Mouse (Mus musculus) midbrain, embryonic 10.5 days (tissue): ENCODE measurements around the gene Dpm2. TPM values are rescaled to one million over a fixed set of nuclear protein-coding genes. Genes with fewer than 3 reads are reported as not detected.

ENCODE experiments used
- DNase-seq: peaks from one replicate; pipeline ENCODE4 v3.0.0-alpha.2; 2017; ENCODE audit warnings: low spot score
- H3K27ac ChIP-seq: fragments of 300-500 bp; sonication (generic); replicated peaks from 2 replicates; pipeline ENCODE4 v1.5.1; 2016; ENCODE audit warnings: mild to moderate bottlenecking
- H3K27me3 ChIP-seq: fragments of 300-500 bp; sonication (generic); 2 replicates; pipeline ENCODE4 v1.6.1; 2016; ENCODE audit warnings: low read depth, mild to moderate bottlenecking; ENCODE audit not compliant: poor library complexity, severe bottlenecking
- H3K36me3 ChIP-seq: fragments of 300-500 bp; sonication (generic); 2 replicates; pipeline ENCODE4 v1.6.1; 2016; ENCODE audit warnings: mild to moderate bottlenecking, moderate library complexity
- H3K4me1 ChIP-seq: fragments of 300-500 bp; sonication (generic); 2 replicates; pipeline ENCODE4 v1.6.1; 2016
- H3K4me3 ChIP-seq: fragments of 300-500 bp; sonication (generic); 2 replicates; pipeline ENCODE4 v1.5.1; 2016; ENCODE audit warnings: mild to moderate bottlenecking, moderate library complexity
- H3K9me3 ChIP-seq: fragments of 300-500 bp; sonication (generic); replicated peaks from 2 replicates; pipeline ENCODE4 v1.6.1; 2016; ENCODE audit warnings: mild to moderate bottlenecking
- WGBS: fragments of 180-500 bp; shearing (Covaris S2); methylation state at CpG from one replicate; pipeline ENCODE4 v1.1.7; 2016; 5-methylcytosine and 5-hydroxymethylcytosine counted together
- polyA plus RNA-seq: library from polyadenylated mRNA; unstranded; fragments of >200 nt; fragmentation: Nextera tagmentation; extraction: Ambion mirVana; gene quantifications from 2 replicates; pipeline ENCODE4 v1.2.1, GENCODE M21; 2016

Dpm2 gene
- polyA plus RNA-seq, 1 experiment from 2014 or later, result 116 TPM

DNA sequence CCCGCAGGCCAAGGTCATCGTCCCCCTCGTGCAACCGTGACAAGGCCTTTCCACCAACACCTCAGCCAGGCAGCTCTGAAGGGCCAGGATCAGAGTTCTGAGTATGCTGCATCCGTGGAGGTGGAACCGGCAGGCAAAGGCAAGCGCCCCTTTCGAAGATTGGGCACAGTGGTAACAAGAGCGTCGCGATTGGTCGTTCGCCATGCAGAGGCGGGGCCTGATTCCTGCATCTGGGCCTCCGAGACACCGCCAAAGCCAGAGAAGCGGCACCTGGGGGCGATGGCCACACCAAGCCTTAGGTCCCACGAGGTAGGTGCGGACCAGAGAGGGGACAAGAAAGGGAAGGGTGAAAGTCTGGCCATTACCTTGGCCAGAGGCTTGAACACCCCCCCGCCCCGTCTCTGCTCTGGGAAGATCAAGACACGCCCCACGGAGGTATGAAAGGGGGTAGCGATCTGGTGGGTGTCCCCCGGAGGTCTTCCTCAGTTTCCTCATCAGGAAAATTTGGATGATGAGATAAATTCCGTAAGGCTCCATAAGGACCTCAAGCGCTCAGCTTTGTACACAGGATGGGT, 5.0 kb downstream of the Dpm2 start, which contains the start of gene 9430097D07Rik:
9430097D07Rik (minus strand) TSS at position 99 of the 575 bp plus-strand sequence.
- peak within 1 kb of the TSS; percentile 68 for H3K4me3 ChIP-seq
- H3K36me3 ChIP-seq, result peaks cover 12% of the 10 kb centered on the region
- DNase-seq, result peak; percentile 75
- peak within 1 kb of the TSS; percentile 50; the same call in 1 of the 2 replicates for H3K27ac ChIP-seq
- H3K4me1 ChIP-seq, result peaks cover 35% of the 10 kb centered on the region
- H3K27me3 ChIP-seq, result peaks cover 49% of the 10 kb centered on the region
- H3K9me3 ChIP-seq, result no peaks in the 10 kb centered on the region
- WGBS, result 4% methylated on average over 28 of the region's 28 CpGs

GRCm38 (mm10) chr2:32576532-32576931, 5.9 kb downstream of the Dpm2 start:
- H3K27me3 ChIP-seq, result peaks cover 52% of the 10 kb centered on the region
- H3K27ac ChIP-seq, result no peak overlapping the region
- 88% methylated on average over 9 of the region's 9 CpGs for WGBS
- DNase-seq, result no peak
- peaks cover 12% of the 10 kb centered on the region for H3K36me3 ChIP-seq
- H3K4me3 ChIP-seq, result no peak overlapping the region
- peaks cover 29% of the 10 kb centered on the region for H3K4me1 ChIP-seq
- no peaks in the 10 kb centered on the region for H3K9me3 ChIP-seq

DNA sequence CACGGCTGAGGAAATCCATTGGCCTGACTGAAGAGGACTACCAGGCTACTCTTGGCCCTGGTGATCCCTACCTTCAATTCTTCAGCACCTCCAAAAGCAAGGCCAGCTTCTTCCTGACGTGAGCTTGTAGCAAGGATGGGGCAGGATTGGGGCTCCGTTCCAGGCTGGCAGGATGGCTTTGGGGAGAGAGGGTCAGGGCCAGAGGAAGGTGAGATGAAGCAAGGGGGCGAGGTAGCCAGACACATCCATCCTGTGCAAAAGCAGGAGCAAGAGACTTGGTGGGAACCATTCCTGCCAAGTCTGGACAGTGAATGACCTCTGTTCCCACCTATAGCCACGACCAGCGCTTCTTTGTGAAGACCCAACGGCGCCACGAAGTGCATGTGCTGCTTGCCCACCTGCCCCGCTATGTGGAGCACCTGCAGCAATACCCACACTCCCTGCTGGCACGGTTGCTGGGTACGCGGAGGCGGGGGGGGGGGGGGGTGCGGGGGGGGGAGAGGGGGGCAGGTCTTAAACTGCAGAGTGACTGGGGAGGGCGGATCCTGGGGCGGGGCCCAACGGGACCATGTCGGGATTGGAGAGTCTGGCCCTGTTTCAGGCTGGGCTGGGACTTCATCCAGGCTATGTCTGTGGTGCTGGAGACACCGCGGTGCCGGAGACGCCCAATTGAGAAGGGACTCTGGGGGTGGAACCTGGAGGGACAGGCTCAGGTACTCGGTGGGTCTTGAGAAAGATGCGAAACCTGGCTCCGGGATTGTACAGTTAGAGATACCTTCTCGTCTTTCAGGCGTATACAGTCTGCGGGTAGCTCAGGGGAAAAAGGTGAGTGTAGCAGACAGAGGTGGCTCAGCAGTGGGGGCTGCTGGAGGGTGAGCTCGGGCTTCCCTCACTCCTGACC, 7.7 kb downstream of the Dpm2 start:
- Histone ChIP-seq H3K4me1 (peaks cover 22% of the 10 kb centered on the region), H3K4me3 (no peak overlapping the region), H3K36me3 (peaks cover under 1% of the 10 kb centered on the region; the same call in 1 of the 2 replicates), H3K27me3 (peaks cover 66% of the 10 kb centered on the region), H3K27ac (no peak overlapping the region), H3K9me3 (no peaks in the 10 kb centered on the region)
- WGBS, result 50% methylated on average over 23 of the region's 30 CpGs
- DNase-seq, result no peak

DNA sequence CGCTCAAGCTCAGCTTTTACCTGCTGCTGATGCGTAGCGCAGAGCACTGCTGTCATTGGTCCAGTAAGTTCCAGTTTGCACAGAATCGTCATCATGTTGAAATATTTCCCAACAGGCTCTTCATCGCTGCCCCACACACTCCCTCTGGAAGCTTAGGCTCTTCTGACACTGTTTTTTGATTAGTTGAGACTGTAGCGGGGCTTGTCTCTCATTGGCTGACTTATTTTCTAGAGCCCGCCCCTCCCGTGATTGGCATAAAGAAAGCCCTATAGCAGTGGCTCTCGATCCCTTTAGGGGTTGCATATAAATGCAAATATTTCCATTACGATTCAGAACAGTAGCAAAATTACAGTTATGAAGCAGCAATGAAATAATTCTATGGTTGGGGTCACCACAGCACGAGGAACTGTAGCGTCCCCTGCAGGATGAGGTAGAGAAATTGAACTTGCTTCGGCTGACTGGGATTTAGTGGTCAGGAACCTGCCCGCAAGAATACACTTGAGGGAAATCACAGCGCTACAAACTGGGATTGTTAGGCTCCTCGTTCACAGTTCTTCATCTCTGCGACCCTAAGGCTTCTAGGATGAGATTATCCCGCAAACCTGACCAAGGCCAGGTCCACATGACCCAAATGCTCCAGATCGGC, 10.9 kb downstream of the Dpm2 start:
- H3K4me3 ChIP-seq, result peak overlapping the region; percentile 47
- H3K4me1 ChIP-seq, result peaks cover 17% of the 10 kb centered on the region
- WGBS, result 36% methylated on average over 19 of the region's 19 CpGs
- H3K27me3 ChIP-seq, result peaks cover 77% of the 10 kb centered on the region
- DNase-seq, result peak; percentile 50
- H3K36me3 ChIP-seq, result no peaks in the 10 kb centered on the region
- no peak overlapping the region for H3K27ac ChIP-seq
- H3K9me3 ChIP-seq, result no peaks in the 10 kb centered on the region

DNA sequence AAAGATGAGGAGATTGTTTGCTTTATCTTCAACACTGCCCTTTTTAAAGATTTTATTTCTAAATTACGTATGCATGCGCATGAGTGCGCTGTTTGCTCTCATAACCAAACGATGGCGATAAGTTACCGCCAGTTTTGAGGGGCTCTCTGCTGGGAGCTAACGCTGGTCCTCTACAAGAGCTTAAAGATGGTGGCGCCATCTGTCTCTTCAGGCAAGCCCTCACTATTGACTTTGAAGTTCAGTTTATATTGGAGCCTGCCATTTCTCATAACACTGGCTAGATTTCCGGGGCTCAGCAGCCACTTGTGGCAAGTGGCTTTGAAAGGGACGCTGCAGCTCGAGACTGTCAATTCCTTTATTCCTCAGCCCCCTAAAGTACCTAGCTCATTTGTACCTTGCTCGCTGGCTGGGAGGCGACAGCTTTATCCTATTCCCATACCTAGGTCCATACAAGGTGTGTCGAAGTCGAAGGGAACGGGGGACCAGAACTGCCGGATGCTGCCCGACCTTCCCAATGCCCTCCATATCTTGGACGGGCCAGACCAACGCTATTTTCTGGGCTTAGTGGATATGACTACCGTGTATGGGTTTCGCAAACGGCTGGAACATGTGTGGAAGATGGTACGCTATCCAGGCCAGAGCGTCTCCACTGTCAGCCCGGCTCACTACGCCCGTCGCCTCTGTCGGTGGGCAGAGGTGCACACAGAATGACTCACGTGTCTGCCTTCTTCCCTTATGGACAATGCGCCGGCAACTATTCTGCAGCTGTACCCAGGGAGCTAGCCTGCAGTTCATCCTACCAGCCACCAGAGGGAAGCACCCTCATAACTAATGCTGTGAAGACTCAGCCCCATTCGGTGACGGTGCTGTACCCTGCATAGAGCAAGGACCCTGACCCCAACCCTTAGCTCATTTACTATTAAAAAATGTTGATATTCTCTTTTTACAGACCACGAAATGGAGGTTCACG, 12.5 kb downstream of the Dpm2 start:
- peaks cover 69% of the 10 kb centered on the region for H3K27me3 ChIP-seq
- H3K36me3 ChIP-seq, result no peaks in the 10 kb centered on the region
- peaks cover 33% of the 10 kb centered on the region for H3K4me1 ChIP-seq
- no peaks in the 10 kb centered on the region for H3K9me3 ChIP-seq
- 15% methylated on average over 37 of the region's 37 CpGs for WGBS
- H3K4me3 ChIP-seq, result peak overlapping the region; percentile 39
- DNase-seq, result peak; percentile 84
- peak overlapping the region; percentile 10 for H3K27ac ChIP-seq

GRCm38 (mm10) chr2:32585149-32585714, 14.6 kb downstream of the Dpm2 start:
- H3K27ac ChIP-seq, result no peak overlapping the region
- peaks cover 39% of the 10 kb centered on the region for H3K4me1 ChIP-seq
- no peaks in the 10 kb centered on the region for H3K36me3 ChIP-seq
- no peak overlapping the region for H3K4me3 ChIP-seq
- DNase-seq, result no peak
- H3K27me3 ChIP-seq, result peaks cover 50% of the 10 kb centered on the region
- no peaks in the 10 kb centered on the region for H3K9me3 ChIP-seq
- 87% methylated on average over 7 of the region's 7 CpGs for WGBS

DNA sequence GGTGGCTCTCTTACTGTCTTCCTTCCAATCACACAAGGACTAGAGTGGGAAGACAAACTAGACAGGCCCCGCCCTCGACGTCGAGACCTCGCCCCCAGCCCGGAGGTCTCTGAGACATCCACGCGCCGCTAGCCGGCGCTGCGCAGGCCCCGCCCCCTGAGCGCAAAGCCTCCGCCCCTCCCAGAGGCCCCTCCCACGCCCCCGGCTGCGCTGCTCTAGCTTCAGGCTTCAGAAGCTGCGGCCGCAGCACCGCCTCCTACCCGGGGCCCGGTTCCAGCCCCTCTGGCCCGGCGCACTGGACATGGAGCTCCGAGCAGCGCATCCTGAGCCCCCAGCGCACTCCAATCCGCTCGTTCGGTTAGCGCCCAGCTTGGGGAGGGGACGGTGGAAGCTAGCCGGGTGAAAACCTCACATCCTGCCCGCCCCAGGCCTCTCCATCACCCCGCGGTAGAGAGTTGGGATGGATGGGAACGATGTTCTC, 16.3 kb downstream of the Dpm2 start, which contains the start of gene St6galnac4:
St6galnac4 (plus strand) TSS at position 225 of the 481 bp plus-strand sequence.
- H3K27ac ChIP-seq, result peak within 1 kb of the TSS; percentile 84
- H3K4me1 ChIP-seq, result peaks cover 39% of the 10 kb centered on the region
- peak; percentile 95 for DNase-seq
- H3K9me3 ChIP-seq, result no peaks in the 10 kb centered on the region
- H3K36me3 ChIP-seq, result no peaks in the 10 kb centered on the region
- peaks cover 42% of the 10 kb centered on the region for H3K27me3 ChIP-seq
- peak within 1 kb of the TSS; percentile 60 for H3K4me3 ChIP-seq
- WGBS, result under 1% methylated on average over 38 of the region's 38 CpGs

DNA sequence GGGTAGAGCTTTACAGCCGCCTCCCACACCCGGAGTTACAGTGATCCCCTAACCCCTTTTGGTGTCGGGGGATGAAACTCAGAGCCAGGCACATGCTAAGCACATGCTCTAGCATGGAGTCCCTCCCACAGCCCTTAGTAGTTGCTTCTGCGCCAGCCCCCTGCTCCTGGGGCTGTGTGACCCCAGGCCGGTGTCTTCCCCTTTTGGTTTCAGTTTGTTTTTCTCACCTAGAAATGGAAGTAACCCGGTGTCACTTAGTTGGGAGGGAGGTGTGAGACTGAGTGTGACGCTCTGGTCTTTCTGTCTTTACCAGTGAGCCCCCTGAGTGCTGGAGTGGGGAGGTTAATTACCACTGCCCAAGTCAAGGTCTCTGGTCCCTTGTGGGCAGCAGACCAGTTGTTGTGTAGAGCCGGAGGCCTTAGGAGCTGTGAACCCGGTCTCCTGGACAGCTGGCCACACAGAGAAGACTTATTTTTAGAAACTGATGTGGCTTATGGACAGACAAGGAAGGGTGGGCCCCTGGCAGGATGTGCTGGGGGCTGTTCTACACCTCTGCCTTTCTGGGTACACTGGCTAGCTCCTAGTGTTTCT, 17.2 kb downstream of the Dpm2 start:
- DNase-seq, result no peak
- Histone ChIP-seq H3K9me3 (no peaks in the 10 kb centered on the region), H3K27ac (no peak overlapping the region), H3K4me3 (peak overlapping the region; percentile 60), H3K36me3 (no peaks in the 10 kb centered on the region), H3K27me3 (peaks cover 32% of the 10 kb centered on the region), H3K4me1 (peaks cover 39% of the 10 kb centered on the region)
- WGBS, result 49% methylated on average over 9 of the region's 9 CpGs

- Histone ChIP-seq H3K4me1 (peaks cover 28% of the 10 kb centered on the region), H3K27me3 (peaks cover 21% of the 10 kb centered on the region; the same call in 1 of the 2 replicates), H3K36me3 (peaks cover 3% of the 10 kb centered on the region; the same call in 1 of the 2 replicates), H3K9me3 (no peaks in the 10 kb centered on the region), H3K4me3 (no peak overlapping the region), H3K27ac (no peak overlapping the region)
- 76% methylated on average over 11 of the region's 11 CpGs for WGBS
- DNase-seq, result no peak
Measured at GRCm38 (mm10) chr2:32589213-32589795, 18.6 kb downstream of the Dpm2 start.

- Histone ChIP-seq H3K36me3 (peaks cover 3% of the 10 kb centered on the region; the same call in 1 of the 2 replicates), H3K27ac (no peak overlapping the region), H3K9me3 (no peaks in the 10 kb centered on the region), H3K4me3 (no peak overlapping the region), H3K27me3 (peaks cover 15% of the 10 kb centered on the region; the same call in 1 of the 2 replicates), H3K4me1 (peaks cover 28% of the 10 kb centered on the region)
- WGBS, result 84% methylated on average over 10 of the region's 10 CpGs
- DNase-seq, result no peak
Measured at GRCm38 (mm10) chr2:32590224-32590623, 19.6 kb downstream of the Dpm2 start.

GRCm38 (mm10) chr2:32591249-32591648, 20.6 kb downstream of the Dpm2 start:
- Histone ChIP-seq H3K36me3 (peaks cover 3% of the 10 kb centered on the region; the same call in 1 of the 2 replicates), H3K27me3 (peaks cover 9% of the 10 kb centered on the region; the same call in 1 of the 2 replicates), H3K4me1 (peaks cover 28% of the 10 kb centered on the region), H3K4me3 (no peak overlapping the region), H3K27ac (no peak overlapping the region), H3K9me3 (no peaks in the 10 kb centered on the region)
- no peak for DNase-seq
- 82% methylated on average over 6 of the region's 6 CpGs for WGBS
